Mouse (Mus musculus) skeletal muscle tissue, adult 2 months (tissue): ENCODE data around the gene Slmap.
A peak's percentile ranks its signal among the peaks of the same experiment; 100 is the strongest.

Experiments
- DNase-seq: peaks from one replicate; pipeline ENCODE4 v3.0.0-alpha.2; 2012; ENCODE audit warnings: low read depth, low spot score

Gene Slmap

DNA sequence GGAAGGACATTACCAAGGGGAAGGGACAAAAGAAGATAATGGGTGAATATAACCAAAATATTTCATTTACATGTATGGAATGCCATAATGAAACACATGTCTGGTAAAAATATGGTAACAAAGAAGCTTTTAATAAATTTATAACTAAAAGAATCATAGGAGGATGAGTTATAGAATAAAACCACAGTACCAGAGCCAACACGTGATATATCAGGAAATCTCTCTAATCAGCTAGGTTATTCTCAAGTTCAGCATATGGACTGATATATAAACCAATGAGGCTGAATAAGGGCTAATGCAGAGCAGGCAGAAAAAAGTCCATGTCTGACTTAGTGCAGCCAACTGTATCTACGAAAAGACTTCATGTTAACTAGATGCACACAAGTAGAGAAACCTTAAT, 58.3 kb downstream of the Slmap start:
- DNase-seq: no peak

- no peak for DNase-seq
Observed at GRCm38 (mm10) chr14:26467974-26468373, 66.8 kb downstream of the Slmap start.

GRCm38 (mm10) chr14:26466544-26467125, 68.1 kb downstream of the Slmap start:
- DNase-seq: no peak

DNA sequence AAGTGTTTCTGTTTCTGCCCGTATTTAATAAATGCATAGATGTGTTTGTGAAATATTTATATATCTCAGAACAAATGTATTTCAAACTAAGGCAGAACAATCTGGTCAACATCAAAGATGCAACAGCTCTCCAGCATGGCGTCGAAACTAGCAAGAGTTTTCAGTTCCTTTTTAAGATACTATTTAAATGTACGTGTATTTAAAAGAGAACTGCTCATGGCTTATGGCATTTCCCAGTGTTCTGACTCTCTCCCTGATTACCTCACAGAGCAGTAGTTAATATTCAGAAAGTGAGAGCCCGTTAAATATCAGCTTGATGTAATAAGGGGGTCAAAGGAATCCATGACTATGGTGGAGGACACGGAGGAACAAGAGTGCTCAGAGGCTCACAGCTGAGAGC, 68.8 kb downstream of the Slmap start:
- no peak for DNase-seq

DNA sequence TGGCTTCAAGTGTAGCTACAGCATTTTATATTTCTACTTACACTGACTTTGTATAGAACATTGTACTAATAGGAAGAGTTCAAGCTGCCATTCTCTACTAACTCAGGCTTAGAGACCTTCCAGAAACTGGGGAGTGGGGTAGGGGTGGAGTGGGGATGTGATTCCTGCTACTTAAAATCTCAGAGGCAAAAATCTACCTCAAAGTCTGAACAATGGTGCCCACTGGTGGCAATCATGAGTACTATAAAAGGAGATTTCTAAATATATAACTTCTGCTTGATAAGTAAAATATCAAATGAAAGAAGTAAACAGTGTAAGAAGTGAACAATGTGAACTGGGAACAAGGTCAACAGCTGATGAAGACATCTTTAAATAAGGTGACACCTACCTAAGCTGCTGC, 75.2 kb downstream of the Slmap start:
- DNase-seq: no peak

GRCm38 (mm10) chr14:26454851-26455250, 79.9 kb downstream of the Slmap start:
- DNase-seq: no peak

DNA sequence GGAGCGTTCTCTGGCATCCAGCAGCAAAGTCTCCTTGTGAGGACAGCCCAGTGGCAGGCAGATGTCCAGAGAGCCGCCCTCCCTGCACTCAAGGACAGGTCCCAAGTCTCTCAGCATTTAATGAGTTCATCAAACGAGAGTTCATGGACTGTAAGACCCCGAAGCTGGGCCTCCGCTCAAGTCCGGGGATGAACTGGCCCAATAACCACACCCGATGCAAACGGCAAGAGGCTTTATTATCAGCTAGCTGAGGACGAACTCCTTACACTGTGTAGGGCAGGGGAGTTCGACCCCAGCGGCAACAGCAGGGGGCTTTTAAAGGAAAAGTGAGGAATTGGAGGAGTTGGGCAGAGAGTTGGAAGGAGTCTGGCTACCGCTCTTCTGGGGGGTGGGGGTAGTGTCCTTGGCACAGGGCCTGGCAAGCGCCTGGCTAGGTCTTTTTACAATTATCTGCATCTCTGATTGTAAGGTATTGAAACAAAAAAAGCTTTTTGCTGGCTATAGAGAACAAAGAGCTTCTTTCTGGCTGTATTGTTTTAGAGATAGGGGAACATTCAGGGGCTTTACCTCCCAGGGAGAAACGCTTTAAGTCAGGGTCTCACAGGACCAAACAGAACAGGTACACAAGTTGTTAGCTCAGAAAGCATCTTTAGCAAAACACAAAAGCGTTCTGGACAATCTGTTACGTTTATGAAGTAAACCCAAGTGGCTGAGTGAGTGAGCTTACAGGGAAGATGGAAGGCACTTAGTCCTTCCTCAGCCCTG, 84.5 kb downstream of the Slmap start:
- peak; percentile 32 for DNase-seq

- no peak for DNase-seq
Observed at GRCm38 (mm10) chr14:26448581-26448980, 86.2 kb downstream of the Slmap start.

DNA sequence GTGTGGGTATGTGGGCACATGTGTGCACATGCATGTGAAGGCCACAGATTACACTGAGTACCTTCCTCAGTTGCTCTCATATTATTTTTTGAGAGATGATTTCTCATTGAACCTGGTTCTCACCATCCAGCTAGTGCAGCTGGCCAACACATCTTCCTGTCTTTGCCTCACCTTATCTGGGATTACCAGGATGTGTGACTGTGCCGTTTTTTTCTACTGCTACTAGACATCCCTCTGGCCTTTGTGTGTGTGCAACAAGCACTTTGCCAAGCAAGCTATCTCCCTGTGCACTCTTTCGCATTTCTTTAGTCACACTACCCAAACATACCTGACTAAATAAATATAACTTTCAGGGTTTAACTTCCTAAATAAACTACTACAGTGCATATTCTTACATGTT, 87.5 kb downstream of the Slmap start:
- no peak for DNase-seq

DNA sequence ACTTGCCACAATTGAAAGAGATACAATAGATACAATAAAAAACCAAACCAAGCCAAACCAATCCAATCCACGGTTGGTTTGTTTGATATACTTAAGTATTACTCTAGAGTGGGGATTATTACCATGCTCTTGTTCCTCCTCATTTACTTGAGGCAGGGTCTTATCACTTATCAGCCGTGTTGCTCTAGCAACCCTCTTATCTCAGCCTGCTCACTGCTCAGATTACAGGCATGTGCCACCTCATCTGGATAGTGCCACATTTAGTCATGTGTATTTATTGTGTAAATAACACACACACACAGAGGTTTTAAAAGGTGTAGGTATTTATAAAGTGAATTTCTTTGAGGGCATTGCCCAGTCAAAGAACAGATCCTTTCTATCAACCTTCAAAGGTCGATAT, 88.2 kb downstream of the Slmap start:
- DNase-seq: no peak

DNA sequence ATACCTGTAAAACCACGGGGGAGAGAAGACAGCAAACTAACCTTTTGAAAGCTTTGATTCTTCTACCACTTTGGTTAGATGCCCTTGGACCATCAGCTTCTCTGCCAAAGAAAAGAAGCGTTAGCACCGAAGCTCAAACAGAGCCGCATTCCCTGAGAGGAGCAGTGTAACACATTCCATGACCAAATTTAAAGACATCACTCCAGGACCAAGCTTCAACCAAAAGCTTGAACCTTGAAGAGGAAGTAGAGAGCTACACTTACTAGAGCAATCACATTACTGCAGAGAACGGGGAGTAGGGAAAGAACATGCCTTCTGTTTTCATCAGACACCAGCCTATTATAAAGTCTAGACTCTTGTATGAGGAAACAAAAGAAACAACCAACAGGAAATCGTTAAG, 92.2 kb downstream of the Slmap start:
- no peak for DNase-seq

GRCm38 (mm10) chr14:26441041-26441812, 93.5 kb downstream of the Slmap start:
- peak; percentile 38 for DNase-seq

- no peak for DNase-seq
Observed at GRCm38 (mm10) chr14:26439996-26440395, 94.7 kb downstream of the Slmap start.

DNA sequence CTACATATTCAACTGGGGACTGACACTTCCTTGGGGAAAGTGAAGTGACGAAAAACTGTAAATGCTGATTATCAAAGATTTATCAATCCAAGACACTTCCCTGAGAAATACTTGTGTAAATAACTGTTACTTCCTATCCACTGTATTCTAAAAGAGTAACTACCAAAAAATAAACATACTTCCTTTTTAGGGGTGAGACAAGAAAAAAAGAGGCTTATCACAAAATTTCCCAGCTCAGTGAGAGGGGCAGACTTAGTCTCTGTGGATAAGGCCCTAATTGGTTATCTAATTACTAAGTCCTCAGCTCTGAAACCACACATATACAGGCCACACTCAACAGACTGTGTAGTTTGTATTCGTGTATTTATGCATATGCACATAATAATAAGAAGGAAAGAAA, 97.0 kb downstream of the Slmap start:
- no peak for DNase-seq

DNA sequence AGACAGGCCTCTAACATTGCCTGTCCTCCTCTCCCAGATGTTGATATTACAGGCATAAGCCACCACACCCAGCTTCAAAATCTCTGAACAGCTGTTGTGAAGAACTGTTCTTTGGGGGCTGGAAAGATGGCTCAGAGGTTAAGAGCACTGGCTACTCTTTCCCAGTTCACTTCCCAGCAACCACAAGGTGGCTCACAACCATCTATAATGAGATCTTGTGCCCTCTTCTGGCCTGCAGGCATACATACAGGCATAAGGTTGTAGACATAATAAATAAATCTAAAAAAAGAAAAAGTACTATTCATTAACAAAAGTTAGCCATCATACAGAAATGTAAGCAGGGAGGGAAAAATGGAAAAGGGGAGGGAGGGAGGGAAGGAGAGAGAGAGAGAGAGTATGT, 98.4 kb downstream of the Slmap start:
- DNase-seq: no peak

GRCm38 (mm10) chr14:26432320-26432719, 102.4 kb downstream of the Slmap start:
- no peak for DNase-seq

DNA sequence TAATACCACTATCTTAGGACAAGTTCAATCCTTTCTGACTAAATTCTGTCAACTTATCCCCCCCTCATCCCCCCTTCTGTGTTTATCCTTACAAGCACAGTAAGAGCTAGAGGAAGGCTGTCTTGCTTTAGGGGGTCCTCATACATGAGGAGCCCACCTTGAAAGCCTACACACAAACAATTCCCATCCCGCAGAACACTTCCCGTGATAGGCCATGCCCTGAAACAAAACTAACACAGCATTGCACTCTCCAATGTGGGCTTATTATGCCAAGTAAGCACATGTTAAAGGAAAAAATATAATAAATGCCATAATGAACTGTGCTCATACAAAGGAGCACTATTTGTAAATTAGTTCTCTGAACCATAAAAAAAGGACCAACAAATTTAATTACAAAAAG, 102.8 kb downstream of the Slmap start:
- no peak for DNase-seq

DNA sequence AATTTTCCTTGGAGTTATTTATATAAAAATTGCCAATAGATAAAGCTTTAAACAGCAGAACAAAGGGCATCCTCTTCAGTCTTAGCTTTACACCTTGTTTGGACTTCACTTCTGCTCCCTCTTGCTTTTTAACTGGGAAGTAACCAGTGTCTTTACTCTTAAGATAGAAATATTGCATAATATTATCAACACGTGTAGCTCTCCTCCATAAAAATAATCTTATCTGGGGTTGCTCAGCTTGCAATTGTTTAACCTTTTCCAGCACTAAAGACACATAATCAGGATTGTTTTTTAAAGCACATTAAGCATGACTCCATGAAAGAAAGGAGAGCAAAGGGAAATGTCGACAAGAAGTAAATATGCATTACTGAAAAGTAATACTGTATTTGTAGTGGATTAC, 114.5 kb downstream of the Slmap start:
- DNase-seq: no peak

DNA sequence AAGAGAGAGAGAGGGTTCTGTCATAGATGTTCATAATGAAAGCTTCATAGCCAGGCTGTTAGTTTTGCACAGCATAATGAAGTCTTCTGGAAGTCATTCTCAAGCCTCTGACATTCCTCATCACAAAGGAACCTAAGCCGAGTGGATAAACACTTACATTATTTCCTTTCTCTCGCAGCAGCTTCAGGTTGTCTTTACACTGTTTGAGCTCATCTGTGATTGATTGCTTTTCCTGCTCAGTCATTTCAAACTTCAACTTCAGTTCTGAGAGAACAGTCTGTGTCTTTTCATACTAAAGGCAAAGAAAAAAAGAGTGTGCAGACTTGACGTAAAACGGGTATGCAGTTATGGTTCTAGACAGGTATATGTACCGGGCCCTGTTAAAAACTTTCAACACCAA, 116.8 kb downstream of the Slmap start:
- DNase-seq: no peak

- no peak for DNase-seq
Observed at GRCm38 (mm10) chr14:26417088-26417487, 117.6 kb downstream of the Slmap start.

- no peak for DNase-seq
Observed at GRCm38 (mm10) chr14:26413581-26413980, 121.2 kb downstream of the Slmap start.

GRCm38 (mm10) chr14:26406746-26407145, 128.0 kb downstream of the Slmap start:
- DNase-seq: no peak
